Mouse (Mus musculus) hindbrain, embryonic 10.5 days (tissue): ENCODE measurements at regions not wholly inside any gene's neighbourhood (a gene's known extent, or its start where the extent isn't known, plus 50 kb on each side); places are given as distances from the start of the nearest gene placed in this dataset.

Source experiments
- DNase-seq: peaks from one replicate; pipeline ENCODE4 v3.0.0-alpha.2; 2017; ENCODE audit warnings: low spot score
- H3K27ac ChIP-seq: fragments of 300-500 bp; sonication (generic); 2 replicates; pipeline ENCODE4 v1.5.1; 2016; ENCODE audit warnings: mild to moderate bottlenecking, moderate library complexity
- H3K27me3 ChIP-seq: fragments of 300-500 bp; sonication (generic); 2 replicates; pipeline ENCODE4 v1.6.1; 2016; ENCODE audit warnings: mild to moderate bottlenecking; ENCODE audit not compliant: poor library complexity, insufficient read depth, severe bottlenecking
- H3K36me3 ChIP-seq: fragments of 300-500 bp; sonication (generic); 2 replicates; pipeline ENCODE4 v1.6.1; 2016; ENCODE audit warnings: mild to moderate bottlenecking, moderate library complexity
- H3K4me1 ChIP-seq: fragments of 300-500 bp; sonication (generic); replicated peaks from 2 replicates; pipeline ENCODE4 v1.6.1; 2016; ENCODE audit warnings: mild to moderate bottlenecking
- H3K4me3 ChIP-seq: fragments of 300-500 bp; sonication (generic); 2 replicates; pipeline ENCODE4 v1.5.1; 2016; ENCODE audit warnings: mild to moderate bottlenecking, moderate library complexity
- H3K9me3 ChIP-seq: fragments of 300-500 bp; sonication (generic); 2 replicates; pipeline ENCODE4 v1.6.1; 2016; ENCODE audit warnings: mild to moderate bottlenecking, moderate library complexity
- WGBS: fragments of 180-500 bp; shearing (Covaris S2); methylation state at CpG from one replicate; pipeline ENCODE4 v1.1.7; 2016; 5-methylcytosine and 5-hydroxymethylcytosine counted together

DNA sequence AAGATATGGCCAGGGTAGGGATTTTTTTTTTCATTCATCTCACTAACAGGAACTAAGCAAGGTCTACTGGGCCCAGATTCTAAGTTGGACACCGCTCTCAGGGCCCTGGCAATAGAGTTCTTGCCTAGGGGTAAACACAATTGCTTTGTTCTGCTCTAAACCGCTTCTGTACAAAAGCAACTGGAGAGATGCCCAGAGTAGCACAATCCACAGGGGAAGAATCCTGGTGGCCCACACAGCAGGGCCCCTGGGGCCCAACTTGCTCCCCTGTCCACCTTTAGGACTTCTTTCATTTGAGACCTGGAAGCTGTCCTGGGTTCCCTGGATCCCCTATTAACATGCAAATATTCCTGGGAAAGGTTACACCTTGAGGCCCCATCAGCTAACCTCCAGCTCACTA is 639.4 kb downstream of the Insc start:
- Histone ChIP-seq H3K27ac (no peak overlapping the region), H3K9me3 (no peaks in the 10 kb centered on the region), H3K27me3 (no peaks in the 10 kb centered on the region), H3K4me3 (no peak overlapping the region), H3K36me3 (no peaks in the 10 kb centered on the region), H3K4me1 (peaks cover 22% of the 10 kb centered on the region)
- WGBS: 46% methylated on average over 2 of the region's 2 CpGs
- DNase-seq: no peak

DNA sequence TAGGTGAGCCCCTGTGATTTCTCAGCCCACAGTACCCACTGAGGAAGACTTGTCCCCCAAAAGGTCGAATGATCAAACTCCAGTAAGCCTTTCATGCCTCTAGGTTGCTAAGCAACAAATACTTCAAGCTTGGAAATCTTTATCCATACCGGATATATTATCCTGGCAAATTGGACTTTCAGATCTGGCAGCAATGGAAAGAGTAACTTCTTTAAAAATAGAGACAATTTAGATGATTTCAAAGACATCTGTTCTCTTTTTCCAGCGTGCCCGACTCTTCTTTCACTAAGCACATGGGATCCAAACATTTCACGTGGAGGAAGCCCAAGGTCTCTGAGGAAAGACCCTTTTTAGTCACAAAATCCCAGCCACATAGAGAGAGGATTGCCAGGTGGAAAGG is 645.4 kb downstream of the Insc start:
- Histone ChIP-seq H3K4me3 (no peak overlapping the region), H3K36me3 (no peaks in the 10 kb centered on the region), H3K9me3 (no peaks in the 10 kb centered on the region), H3K27me3 (no peaks in the 10 kb centered on the region), H3K27ac (no peak overlapping the region), H3K4me1 (0 out of 2 replicates have a peak, but pooled peaks cover 6% of the 10 kb centered on the region)
- DNase-seq: no peak
- WGBS: 76% methylated on average over 5 of the region's 5 CpGs

DNA sequence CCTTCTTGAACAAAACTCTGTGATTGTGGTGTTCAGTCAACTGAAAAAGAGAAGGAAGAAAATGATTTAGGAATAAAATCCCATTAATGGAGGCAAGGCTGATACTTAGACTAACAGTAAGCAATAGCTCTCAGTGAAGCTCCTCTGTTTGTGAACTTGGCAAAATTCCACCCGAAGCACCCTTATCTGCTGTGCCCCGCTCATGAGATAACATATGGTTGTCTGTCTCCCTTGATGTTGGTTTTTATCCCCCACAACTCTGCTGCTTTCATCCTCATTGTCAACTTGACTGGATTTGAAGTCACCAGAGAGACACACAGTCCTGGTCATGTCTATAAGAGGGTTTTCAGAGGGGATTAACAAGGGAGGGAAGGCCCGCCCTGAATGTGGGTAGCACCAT is 646.1 kb downstream of the Sox6 start:
- no peaks in the 10 kb centered on the region for H3K9me3 ChIP-seq
- H3K36me3 ChIP-seq: no peaks in the 10 kb centered on the region
- no peaks in the 10 kb centered on the region for H3K27me3 ChIP-seq
- no peak overlapping the region for H3K4me3 ChIP-seq
- H3K4me1 ChIP-seq: peaks cover 11% of the 10 kb centered on the region; the same call in 1 of the 2 replicates
- no peak for DNase-seq
- 89% methylated on average over 3 of the region's 3 CpGs for WGBS
- H3K27ac ChIP-seq: no peak overlapping the region

DNA sequence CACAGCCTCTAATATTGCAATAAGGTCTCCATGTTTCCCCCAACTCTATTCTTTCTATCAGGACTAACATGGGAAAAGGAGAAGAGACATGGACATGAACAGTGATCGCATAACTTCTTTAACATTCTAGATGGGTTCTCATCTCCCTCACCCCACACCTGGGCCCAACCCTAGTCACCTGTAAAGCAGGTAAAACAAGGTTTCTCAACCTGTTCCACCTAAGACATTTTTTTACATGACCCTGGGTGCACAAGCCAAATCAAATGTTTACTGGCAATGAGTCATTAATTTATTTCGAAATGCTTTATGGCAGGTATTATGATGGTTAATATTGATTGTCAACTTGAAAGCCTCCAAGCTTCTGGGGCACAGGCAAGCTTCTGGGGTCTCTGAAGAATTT is 640.4 kb downstream of the Sox6 start:
- 96% methylated on average over 2 of the region's 2 CpGs for WGBS
- Histone ChIP-seq H3K36me3 (no peaks in the 10 kb centered on the region), H3K27me3 (no peaks in the 10 kb centered on the region), H3K9me3 (no peaks in the 10 kb centered on the region), H3K27ac (no peak overlapping the region), H3K4me1 (peaks cover 17% of the 10 kb centered on the region), H3K4me3 (no peak overlapping the region)
- no peak for DNase-seq

DNA sequence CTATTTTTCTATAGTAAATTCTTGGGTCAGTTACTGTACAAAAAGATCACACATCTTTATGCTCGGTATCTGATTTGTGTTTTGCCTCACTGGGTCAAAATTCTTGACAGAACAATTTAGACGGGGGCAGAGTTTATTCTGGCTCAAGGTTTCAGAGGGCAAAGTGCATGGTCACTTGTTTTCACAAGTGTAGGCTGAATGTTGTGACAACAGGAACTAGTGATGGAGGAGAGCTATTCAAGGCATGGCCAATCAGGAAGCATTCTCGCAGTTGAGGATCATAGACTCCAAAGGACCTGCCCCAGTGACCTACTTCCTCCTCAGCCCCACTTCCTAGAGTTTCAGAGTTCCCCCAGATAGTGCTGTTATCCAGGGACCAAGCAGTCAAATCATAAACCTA is 639.1 kb downstream of the Sox6 start:
- WGBS: 64% methylated on average over 3 of the region's 3 CpGs

DNA sequence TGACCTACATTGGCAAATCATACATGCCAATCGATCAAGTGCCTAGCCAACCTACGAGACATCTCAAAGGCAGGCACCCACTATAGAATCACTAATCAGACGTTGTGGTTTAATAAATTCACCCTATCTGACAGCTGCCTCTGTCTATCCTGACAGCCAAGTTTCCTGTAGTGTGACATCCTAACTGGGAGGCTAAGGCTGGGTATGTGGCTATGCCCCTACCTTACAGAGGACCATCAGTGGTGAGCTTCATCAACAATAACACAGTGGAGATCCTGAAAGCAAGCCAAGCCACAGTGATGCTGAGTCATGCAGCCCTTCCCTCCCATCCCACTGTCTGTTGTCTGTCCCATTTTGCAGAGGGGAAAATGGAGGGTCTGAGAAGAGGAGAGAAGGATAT is 630.7 kb downstream of the Sox6 start:
- peaks cover 7% of the 10 kb centered on the region for H3K27me3 ChIP-seq
- H3K4me1 ChIP-seq: peaks cover 21% of the 10 kb centered on the region
- WGBS: 82% methylated on average over 3 of the region's 3 CpGs
- H3K9me3 ChIP-seq: no peaks in the 10 kb centered on the region
- DNase-seq: no peak
- no peak overlapping the region for H3K27ac ChIP-seq
- H3K4me3 ChIP-seq: no peak overlapping the region
- no peaks in the 10 kb centered on the region for H3K36me3 ChIP-seq

More for the DNA sequence above, 639.1 kb downstream of the Sox6 start:
- no peak for DNase-seq
- H3K27ac ChIP-seq: no peak overlapping the region
- no peaks in the 10 kb centered on the region for H3K36me3 ChIP-seq
- no peak overlapping the region for H3K4me3 ChIP-seq
- no peaks in the 10 kb centered on the region for H3K9me3 ChIP-seq
- peaks cover 17% of the 10 kb centered on the region for H3K4me1 ChIP-seq
- no peaks in the 10 kb centered on the region for H3K27me3 ChIP-seq

DNA sequence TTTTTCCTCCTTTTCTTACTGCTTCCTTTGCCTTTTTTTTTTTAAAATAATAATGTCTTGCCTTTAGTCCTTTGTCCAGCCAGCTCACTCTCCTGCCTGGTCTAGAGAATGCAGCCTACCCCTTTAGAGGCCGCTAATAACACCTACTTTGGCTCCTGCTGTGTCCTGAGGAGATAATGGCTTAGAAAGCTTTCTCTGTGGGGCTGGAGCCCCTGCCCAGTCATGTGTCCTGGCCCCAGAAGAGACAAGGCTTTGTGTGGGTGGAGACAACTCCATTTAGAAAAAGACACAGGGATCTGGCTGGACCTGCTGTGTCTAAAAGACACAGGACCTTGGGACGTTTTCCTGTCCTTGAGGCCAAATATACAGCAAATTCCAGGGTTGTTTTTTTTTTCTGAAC is 629.7 kb downstream of the Sox6 start:
- 5% methylated on average over 2 of the region's 2 CpGs for WGBS
- peaks cover 21% of the 10 kb centered on the region for H3K4me1 ChIP-seq

DNA sequence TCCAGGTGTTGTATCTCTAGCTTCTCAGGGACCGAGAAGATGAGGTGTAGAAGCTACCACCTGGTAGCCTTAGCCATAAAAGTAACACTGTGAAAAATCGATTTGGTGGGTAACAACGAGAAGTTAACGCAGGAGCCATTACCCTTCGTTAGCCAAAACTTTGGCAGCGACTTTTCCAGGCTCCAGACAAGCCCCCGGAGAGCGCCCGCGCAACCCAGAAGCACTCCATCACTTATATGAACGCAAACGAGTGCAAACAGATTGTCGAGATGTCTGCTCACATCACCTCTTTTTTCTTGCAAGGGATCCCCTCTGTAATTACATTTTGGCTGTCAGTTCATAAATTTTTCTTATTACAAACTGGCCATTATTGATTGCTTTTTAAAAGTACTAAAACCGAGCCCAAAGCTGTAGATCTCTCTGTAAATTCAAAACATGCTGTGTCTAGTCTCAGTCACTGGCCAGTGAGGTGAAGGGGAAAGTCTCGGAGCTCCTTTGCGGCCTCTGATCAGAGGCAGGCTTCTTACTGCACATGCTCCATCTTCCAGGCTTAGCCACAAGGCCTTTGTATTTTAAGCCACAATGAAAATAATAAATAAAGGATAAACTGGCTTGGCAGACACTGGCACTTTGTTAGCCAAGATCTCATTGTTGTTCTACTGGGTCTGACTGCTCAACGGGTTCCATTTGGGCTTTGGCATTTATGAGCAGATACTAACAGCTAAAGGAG is 627.9 kb downstream of the Sox6 start:
- H3K9me3 ChIP-seq: no peaks in the 10 kb centered on the region
- H3K4me1 ChIP-seq: peaks cover 25% of the 10 kb centered on the region
- H3K4me3 ChIP-seq: no peak overlapping the region
- 85% methylated on average over 17 of the region's 17 CpGs for WGBS
- peaks cover 17% of the 10 kb centered on the region for H3K27me3 ChIP-seq
- H3K36me3 ChIP-seq: no peaks in the 10 kb centered on the region
- no peak overlapping the region for H3K27ac ChIP-seq
- DNase-seq: no peak

More for the DNA sequence above, 629.7 kb downstream of the Sox6 start:
- DNase-seq: no peak
- Histone ChIP-seq H3K27me3 (peaks cover 13% of the 10 kb centered on the region), H3K9me3 (no peaks in the 10 kb centered on the region), H3K36me3 (no peaks in the 10 kb centered on the region), H3K4me3 (no peak overlapping the region), H3K27ac (0 out of 2 replicates have a peak overlapping the region, but pooled peaks have one; percentile 16)

DNA sequence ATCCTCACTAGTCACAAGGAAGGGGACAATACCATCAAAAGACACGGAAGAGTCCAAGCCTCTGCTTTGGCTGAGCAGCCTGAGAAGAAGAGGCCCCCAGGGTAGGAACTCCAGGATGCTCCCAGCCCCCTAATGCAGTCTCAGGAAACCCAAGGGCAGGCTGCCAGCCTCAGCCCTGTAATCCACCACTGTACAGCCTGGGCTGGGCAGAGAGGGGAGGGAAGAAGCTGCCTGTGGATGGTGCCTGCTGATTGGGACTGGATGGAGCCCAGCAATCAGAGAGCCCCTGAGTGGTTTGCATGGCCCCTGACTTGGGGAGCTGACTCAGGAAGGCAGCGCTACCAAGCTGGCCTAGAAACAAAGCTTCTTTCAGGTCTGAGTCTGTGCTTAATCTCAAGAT is 627.1 kb downstream of the Sox6 start:
- Histone ChIP-seq H3K27ac (peak overlapping the region; percentile 4; the same call in 1 of the 2 replicates), H3K9me3 (no peaks in the 10 kb centered on the region), H3K4me1 (peaks cover 24% of the 10 kb centered on the region), H3K36me3 (no peaks in the 10 kb centered on the region), H3K27me3 (peaks cover 21% of the 10 kb centered on the region), H3K4me3 (no peak overlapping the region)
- no peak for DNase-seq
- 66% methylated on average over 2 of the region's 2 CpGs for WGBS

DNA sequence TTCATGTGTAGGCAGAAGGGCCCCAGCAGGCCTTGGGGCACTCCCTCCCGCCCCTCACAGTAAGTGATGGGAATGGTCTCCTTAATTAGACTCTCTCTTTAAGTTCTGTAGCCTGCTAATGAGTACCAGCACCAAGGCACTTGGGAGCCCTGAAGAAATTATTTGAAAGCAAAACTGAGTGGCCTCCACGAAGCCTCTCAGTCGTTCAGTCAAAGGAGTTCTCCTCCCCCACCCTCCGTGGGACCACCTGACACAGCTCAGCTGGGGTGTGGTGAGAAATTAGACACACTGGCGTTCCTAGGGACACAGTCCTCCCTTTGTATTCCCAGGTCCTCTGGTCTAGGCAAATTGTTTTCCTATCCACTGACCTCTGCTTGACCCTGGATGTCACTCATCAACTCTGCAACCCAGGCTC is 623.4 kb downstream of the Sox6 start:
- Histone ChIP-seq H3K4me1 (peaks cover 24% of the 10 kb centered on the region), H3K27ac (peak overlapping the region; percentile 80), H3K27me3 (peaks cover 23% of the 10 kb centered on the region; the same call in 1 of the 2 replicates), H3K36me3 (no peaks in the 10 kb centered on the region), H3K9me3 (no peaks in the 10 kb centered on the region), H3K4me3 (no peak overlapping the region)
- WGBS: 6% methylated on average over 5 of the region's 5 CpGs
- peak; percentile 73 for DNase-seq
